Mouse (Mus musculus) heart, adult 2 months (tissue): ENCODE results near the gene Tshr.

Experiments
- CTCF ChIP-seq: fragments of 200-600 bp; IDR thresholded peaks from 2 replicates; pipeline ENCODE4 v1.8.1; 2022; ENCODE audit warnings: antibody characterized with exemption, mild to moderate bottlenecking, moderate library complexity
- EP300 ChIP-seq: fragments of 200-500 bp; IDR thresholded peaks from 2 replicates; pipeline ENCODE4 v1.6.1; 2011; ENCODE audit warnings: low read depth, low read length, control low read depth; ENCODE audit not compliant: insufficient read depth

GRCm38 (mm10) chr12:91590716-91591115 is 206.4 kb downstream of the Tshr start:
- TF ChIP-seq CTCF (no peak), EP300 (no peak)
